Mouse (Mus musculus) liver, embryonic 13.5 days (tissue): Measurements from ENCODE around the gene Drd5. TPM values are rescaled to one million over a fixed set of nuclear protein-coding genes. Genes with fewer than 3 reads are reported as not detected.

Source experiments
- ATAC-seq: fragments of 200-750 bp; cut with Nextera tagmentation; 2 replicates; pipeline ENCODE4 v1.8.0; 2017; ENCODE audit warnings: low read depth, mild to moderate bottlenecking, moderate number of reproducible peaks, moderate library complexity
- DNase-seq: peaks from one replicate; pipeline ENCODE4 v3.0.0; 2022
- H3K27ac ChIP-seq: fragments of 300-500 bp; sonication (generic); 2 replicates; pipeline ENCODE4 v1.5.1; 2015; ENCODE audit warnings: moderate library complexity, mild to moderate bottlenecking, inconsistent platforms
- H3K27me3 ChIP-seq: fragments of 300-500 bp; sonication (generic); 2 replicates; pipeline ENCODE4 v1.6.1; 2015; ENCODE audit warnings: mild to moderate bottlenecking, inconsistent platforms
- H3K36me3 ChIP-seq: fragments of 300-500 bp; sonication (generic); 2 replicates; pipeline ENCODE4 v1.6.1; 2015; ENCODE audit warnings: mild to moderate bottlenecking, inconsistent platforms
- H3K4me1 ChIP-seq: fragments of 300-500 bp; sonication (generic); replicated peaks from 2 replicates; pipeline ENCODE4 v1.6.1; 2015; ENCODE audit warnings: inconsistent platforms
- H3K4me2 ChIP-seq: fragments of 300-500 bp; sonication (generic); 2 replicates; pipeline ENCODE4 v1.6.1; 2015; ENCODE audit warnings: inconsistent platforms, mild to moderate bottlenecking, moderate library complexity
- H3K4me3 ChIP-seq: fragments of 300-500 bp; sonication (generic); replicated peaks from 2 replicates; pipeline ENCODE4 v1.5.1; 2015; ENCODE audit warnings: mild to moderate bottlenecking, inconsistent platforms
- H3K9ac ChIP-seq: fragments of 300-500 bp; sonication (generic); 2 replicates; pipeline ENCODE4 v1.6.1; 2015; ENCODE audit warnings: mild to moderate bottlenecking, inconsistent platforms
- H3K9me3 ChIP-seq: fragments of 300-500 bp; sonication (generic); replicated peaks from 2 replicates; pipeline ENCODE4 v1.6.1; 2016; ENCODE audit warnings: inconsistent platforms
- WGBS: fragments of 180-500 bp; shearing (Covaris S2); methylation state at CpG from one replicate; pipeline ENCODE4 v1.1.7; 2015; ENCODE audit not compliant: insufficient replicate concordance; 5-methylcytosine and 5-hydroxymethylcytosine counted together
- polyA plus RNA-seq: library from polyadenylated mRNA; unstranded; fragments of >200 nt; fragmentation: Nextera tagmentation; extraction: Ambion mirVana; gene quantifications from 2 replicates; pipeline ENCODE4 v1.2.1, GENCODE M21; 2015

Gene Drd5
- polyA plus RNA-seq, 1 experiment from 2014 or later: not detected

DNA sequence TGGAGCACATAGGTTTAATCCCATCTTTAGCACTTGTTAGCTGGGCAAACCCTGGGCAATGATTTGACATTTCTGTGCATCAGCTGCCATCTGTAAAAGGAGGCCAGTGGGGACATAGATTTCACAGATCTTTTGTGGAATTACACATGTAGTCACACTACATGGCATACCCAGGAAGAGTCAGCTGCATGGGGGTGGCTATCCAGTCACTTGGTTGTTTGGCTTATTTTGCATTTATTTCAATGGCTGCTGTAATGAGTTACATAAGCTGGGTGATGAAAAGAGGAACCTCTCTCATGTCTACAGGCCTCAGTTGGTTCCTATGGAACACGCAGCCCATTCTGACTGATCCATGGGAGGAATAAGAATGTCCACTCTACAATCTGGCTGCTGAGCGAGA, 40.5 kb downstream of the Drd5 start:
- Histone ChIP-seq H3K4me2 (no peak overlapping the region), H3K27ac (no peak overlapping the region), H3K9me3 (no peaks in the 10 kb centered on the region), H3K27me3 (no peaks in the 10 kb centered on the region), H3K36me3 (no peaks in the 10 kb centered on the region), H3K9ac (no peak overlapping the region), H3K4me1 (no peaks in the 10 kb centered on the region), H3K4me3 (no peak overlapping the region)
- DNase-seq: no peak
- no peak for ATAC-seq
- WGBS: 49% methylated on average over 2 of the region's 2 CpGs

DNA sequence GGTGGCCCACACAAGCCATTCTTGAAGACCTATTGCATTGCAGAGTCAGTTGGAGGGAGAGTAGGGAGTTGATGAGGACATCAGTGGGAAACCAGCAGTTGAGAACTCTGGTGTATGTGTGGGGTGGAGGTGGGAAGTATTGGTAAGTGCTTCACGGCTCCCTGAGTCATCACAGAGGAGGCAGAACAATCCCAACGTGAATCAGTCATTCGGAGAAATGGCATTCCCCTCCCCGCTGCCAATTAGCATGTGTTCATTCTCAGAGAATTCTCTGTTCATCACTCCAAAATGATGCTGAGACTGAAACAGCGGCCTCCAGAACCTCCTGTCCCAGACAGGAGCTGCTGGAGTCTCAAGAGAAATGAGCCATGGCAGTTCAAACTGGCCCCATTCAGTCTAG, 45.2 kb downstream of the Drd5 start:
- no peaks in the 10 kb centered on the region for H3K27me3 ChIP-seq
- peaks cover 11% of the 10 kb centered on the region for H3K4me1 ChIP-seq
- no peak overlapping the region for H3K27ac ChIP-seq
- ATAC-seq (no peak), DNase-seq (no peak)
- no peak overlapping the region for H3K9ac ChIP-seq
- H3K36me3 ChIP-seq: no peaks in the 10 kb centered on the region
- WGBS: 62% methylated on average over 5 of the region's 5 CpGs
- H3K4me3 ChIP-seq: no peak overlapping the region
- no peak overlapping the region for H3K4me2 ChIP-seq
- no peaks in the 10 kb centered on the region for H3K9me3 ChIP-seq

DNA sequence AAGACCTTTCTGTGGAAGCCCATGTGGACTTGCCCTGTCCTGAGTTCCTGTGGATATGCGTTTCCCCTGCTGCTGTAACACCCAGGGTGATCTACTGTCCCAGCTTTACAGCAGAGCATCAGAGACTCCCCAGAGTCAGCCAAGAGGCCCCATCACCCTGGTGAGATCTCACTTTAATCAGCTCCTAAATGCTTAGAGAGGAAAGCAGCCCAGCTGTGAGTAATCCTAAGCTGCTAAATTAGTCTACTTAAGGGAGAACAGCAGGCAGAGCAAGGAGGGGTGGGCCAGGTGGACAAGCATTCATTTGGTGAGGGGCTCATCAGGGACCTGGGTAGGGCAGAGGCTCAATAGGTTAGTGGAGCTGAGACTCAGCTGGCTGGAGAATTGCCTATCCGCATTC, 46.4 kb downstream of the Drd5 start:
- Histone ChIP-seq H3K27ac (no peak overlapping the region), H3K9me3 (no peaks in the 10 kb centered on the region), H3K4me1 (peaks cover 11% of the 10 kb centered on the region), H3K9ac (no peak overlapping the region), H3K27me3 (no peaks in the 10 kb centered on the region), H3K36me3 (no peaks in the 10 kb centered on the region), H3K4me3 (no peak overlapping the region), H3K4me2 (no peak overlapping the region)
- WGBS: 53% methylated on average over 2 of the region's 2 CpGs
- ATAC-seq (no peak), DNase-seq (no peak)

- 13% methylated on average over 18 of the region's 18 CpGs for WGBS
- Histone ChIP-seq H3K27ac (no peak overlapping the region), H3K4me2 (peak overlapping the region; percentile 59), H3K27me3 (no peaks in the 10 kb centered on the region), H3K4me1 (peaks cover 11% of the 10 kb centered on the region), H3K9ac (no peak overlapping the region), H3K36me3 (no peaks in the 10 kb centered on the region), H3K4me3 (peak overlapping the region; percentile 30), H3K9me3 (no peaks in the 10 kb centered on the region)
- ATAC-seq (peak; percentile 63), DNase-seq (peak; percentile 11)
Measured at GRCm38 (mm10) chr5:38366650-38367470, 47.7 kb downstream of the Drd5 start.

DNA sequence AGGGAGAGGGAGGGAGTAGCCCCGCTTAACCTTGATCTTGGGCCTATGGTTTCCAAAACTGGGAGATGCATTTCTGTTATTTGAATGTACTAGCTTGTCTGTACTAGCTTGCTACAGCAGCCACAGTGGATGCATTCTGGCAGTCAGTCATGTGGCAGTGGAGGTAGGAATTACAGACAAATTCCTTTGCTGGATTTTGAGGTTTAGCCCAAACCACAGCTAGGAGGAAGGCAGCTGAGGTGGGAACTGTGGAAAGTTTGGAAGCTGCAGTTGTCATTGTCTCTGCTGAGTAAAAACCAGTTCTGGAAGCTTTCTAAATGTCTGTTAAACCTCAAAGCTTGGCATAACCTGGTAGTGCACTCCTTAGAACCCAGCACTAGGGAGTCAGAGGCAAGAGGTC, 52.1 kb downstream of the Drd5 start:
- peaks cover 9% of the 10 kb centered on the region for H3K4me1 ChIP-seq
- no peak for DNase-seq
- WGBS: 67% methylated on average over 1 of the region's 1 CpGs
- H3K27me3 ChIP-seq: no peaks in the 10 kb centered on the region
- no peak overlapping the region for H3K4me2 ChIP-seq
- ATAC-seq: no peak
- H3K36me3 ChIP-seq: no peaks in the 10 kb centered on the region
- H3K9me3 ChIP-seq: no peaks in the 10 kb centered on the region
- H3K4me3 ChIP-seq: no peak overlapping the region
- H3K9ac ChIP-seq: no peak overlapping the region
- H3K27ac ChIP-seq: no peak overlapping the region

Other genes starting within 250 kb of the Drd5 start
- 3.7 and 4.6 TPM in 2 replicates for gene Nsg1, start 159.5 kb upstream of the Drd5 start, polyA plus RNA-seq
- gene Zbtb49, start 98.9 kb upstream of the Drd5 start, polyA plus RNA-seq: 3.3 and 3.8 TPM in 2 replicates
- gene Lyar, start 98.9 kb upstream of the Drd5 start, polyA plus RNA-seq: 126 and 153 TPM in 2 replicates
- gene Tmem128, start 59.2 kb upstream of the Drd5 start, polyA plus RNA-seq: 51.3 and 54.2 TPM in 2 replicates
- 0.05 TPM in 1 of 2 replicates, not detected in the other for gene Otop1, start 43.4 kb upstream of the Drd5 start, polyA plus RNA-seq
- 0.80 and 0.88 TPM in 2 replicates for gene Slc2a9, start 183.8 kb downstream of the Drd5 start, polyA plus RNA-seq
- gene Wdr1, start 243.9 kb downstream of the Drd5 start, polyA plus RNA-seq: 89.7 and 98.1 TPM in 2 replicates